Mouse (Mus musculus): ENCODE data around the gene Ints13.

DNA sequence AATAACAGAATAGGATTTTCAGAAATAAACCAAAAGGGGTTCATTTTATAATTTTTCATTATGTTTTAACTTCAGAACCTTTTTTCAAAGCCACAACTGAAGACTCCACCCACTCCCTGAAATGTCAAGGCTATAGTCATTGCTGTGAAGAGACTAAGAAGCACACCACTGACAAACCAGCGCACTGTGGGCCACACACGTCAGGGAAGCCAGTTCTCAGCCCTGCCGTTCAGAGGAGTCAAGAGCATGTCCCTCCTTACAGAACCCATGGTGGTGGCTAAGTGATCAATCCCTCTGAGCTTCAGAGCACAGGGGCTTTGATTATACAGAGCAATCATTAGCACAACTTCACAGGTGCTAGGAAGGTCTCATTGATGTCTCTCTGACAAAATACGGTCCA, 25.0 kb upstream of the Ints13 start:
- TF ChIP-seq CTCF (IDR thresholded peaks at IDR 0.05; ENCODE audit: control insufficient read depth, insufficient read depth, low read length) (no peak), POLR2A (IDR thresholded peaks at IDR 0.05; ENCODE audit: borderline replicate concordance, control insufficient read depth, low read depth, low read length) (no peak)

Data from bone marrow, adult 2 months (tissue).